8 mouse cellular contexts compared by ENCODE assay signal in genomic region chr13:60480731-60481431, GRCm38 (mm10).
DNase-seq lines count a peak whose midpoint lies in the region; ATAC-seq and TF ChIP-seq lines count a peak whose summit lies in the region.

No protein-coding gene starts in this region.

- no peak for ATAC-seq in embryonic facial prominence, embryonic 15.5 days (ENCODE audit: insufficient number of reproducible peaks, low FRiP score, low TSS enrichment, low read depth)
- ATAC-seq in intestine, embryonic 15.5 days = peak; percentile 66
- peak; percentile 54 for ATAC-seq in liver, postnatal 0 days
- ATAC-seq in stomach, postnatal 0 days (ENCODE audit: low FRiP score, low TSS enrichment) = peak; percentile 28; the same call in 1 of the 2 replicates

- H3K4me1 ChIP-seq in embryonic facial prominence, embryonic 15.5 days = peaks cover 21% of the 10 kb centered on the region
- peaks cover 21% of the 10 kb centered on the region for H3K4me1 ChIP-seq in intestine, embryonic 15.5 days (replicated peaks)
- peaks cover 11% of the 10 kb centered on the region for H3K4me1 ChIP-seq in liver, postnatal 0 days (ENCODE audit: insufficient read depth)
- no peaks in the 10 kb centered on the region; the same call in 1 of the 2 replicates for H3K4me1 ChIP-seq in stomach, postnatal 0 days (replicated peaks; ENCODE audit: control insufficient read depth, insufficient read depth)

- no peak overlapping the region for H3K9ac ChIP-seq in embryonic facial prominence, embryonic 15.5 days
- H3K9ac ChIP-seq in intestine, embryonic 15.5 days = peak overlapping the region; percentile 13; the same call in 1 of the 2 replicates
- H3K9ac ChIP-seq in liver, postnatal 0 days (replicated peaks) = peak overlapping the region; percentile 41
- H3K9ac ChIP-seq in stomach, postnatal 0 days (ENCODE audit: low read length) = no peak overlapping the region

- peak overlapping the region; percentile 58 for H3K4me2 ChIP-seq in embryonic facial prominence, embryonic 15.5 days (replicated peaks)
- peak overlapping the region; percentile 59 for H3K4me2 ChIP-seq in intestine, embryonic 15.5 days (replicated peaks)
- peak overlapping the region; percentile 69 for H3K4me2 ChIP-seq in liver, postnatal 0 days (ENCODE audit: low read depth, low read length)
- peak overlapping the region; percentile 56 for H3K4me2 ChIP-seq in stomach, postnatal 0 days (replicated peaks; ENCODE audit: low read depth)

- no peaks in the 10 kb centered on the region for H3K9me3 ChIP-seq in embryonic facial prominence, embryonic 15.5 days (replicated peaks)
- no peaks in the 10 kb centered on the region for H3K9me3 ChIP-seq in intestine, embryonic 15.5 days
- no peaks in the 10 kb centered on the region for H3K9me3 ChIP-seq in liver, postnatal 0 days (ENCODE audit: low read length)
- H3K9me3 ChIP-seq in stomach, postnatal 0 days (ENCODE audit: control insufficient read depth, low read length) = no peaks in the 10 kb centered on the region

- no peak for TF ChIP-seq CTCF in liver, postnatal 0 days (IDR thresholded peaks at IDR 0.05; ENCODE audit: low read depth)
- no peak for TF ChIP-seq CTCF in stomach, postnatal 0 days (IDR thresholded peaks at IDR 0.05; ENCODE audit: low read depth)

- peak overlapping the region; percentile 16 for H3K4me3 ChIP-seq in embryonic facial prominence, embryonic 15.5 days (replicated peaks)
- H3K4me3 ChIP-seq in intestine, embryonic 15.5 days (replicated peaks) = peak overlapping the region; percentile 20
- H3K4me3 ChIP-seq in liver, postnatal 0 days (ENCODE audit: low read depth, low read length) = peak overlapping the region; percentile 40
- H3K4me3 ChIP-seq in stomach, postnatal 0 days (ENCODE audit: low read depth, low read length) = peak overlapping the region; percentile 6; the same call in 1 of the 2 replicates

- no peak for TF ChIP-seq EP300 in liver, postnatal 0 days (IDR thresholded peaks at IDR 0.05; ENCODE audit: low read depth)
- no peak for TF ChIP-seq EP300 in stomach, postnatal 0 days (optimal IDR thresholded peaks at IDR 0.05)

- DNase-seq in adrenal gland, postnatal 14 days = peak; percentile 17
- no peak for DNase-seq in adrenal gland, postnatal 4 days (ENCODE audit: low spot score in 2 of 2)
- DNase-seq in liver, postnatal 0 days = peak; percentile 30
- peak; percentile 46 for DNase-seq in stomach, postnatal 0 days (ENCODE audit: low spot score)
- DNase-seq in spleen, adult 18-20 months = no peak
- no peak for DNase-seq in cerebellum, adult 9-11 months

- no peak overlapping the region for H3K27ac ChIP-seq in embryonic facial prominence, embryonic 15.5 days (replicated peaks)
- H3K27ac ChIP-seq in intestine, embryonic 15.5 days = peak overlapping the region; percentile 51
- peak overlapping the region; percentile 69 for H3K27ac ChIP-seq in liver, postnatal 0 days (ENCODE audit: low read depth)
- H3K27ac ChIP-seq in stomach, postnatal 0 days (replicated peaks) = peak overlapping the region; percentile 70; the same call in 1 of the 2 replicates

- H3K27me3 ChIP-seq in embryonic facial prominence, embryonic 15.5 days = no peaks in the 10 kb centered on the region
- no peaks in the 10 kb centered on the region for H3K27me3 ChIP-seq in intestine, embryonic 15.5 days (replicated peaks)
- H3K27me3 ChIP-seq in liver, postnatal 0 days (ENCODE audit: insufficient read depth, low read length) = no peaks in the 10 kb centered on the region
- H3K27me3 ChIP-seq in stomach, postnatal 0 days (ENCODE audit: control insufficient read depth, insufficient read depth, low read length) = no peaks in the 10 kb centered on the region

- H3K36me3 ChIP-seq in embryonic facial prominence, embryonic 15.5 days = no peaks in the 10 kb centered on the region
- no peaks in the 10 kb centered on the region for H3K36me3 ChIP-seq in intestine, embryonic 15.5 days
- H3K36me3 ChIP-seq in liver, postnatal 0 days (replicated peaks; ENCODE audit: insufficient read depth, low read length) = no peaks in the 10 kb centered on the region
- no peaks in the 10 kb centered on the region for H3K36me3 ChIP-seq in stomach, postnatal 0 days (ENCODE audit: control insufficient read depth, insufficient read depth, low read length)

- 5% methylated on average over 21 of the region's 21 CpGs for WGBS in embryonic facial prominence, embryonic 15.5 days
- 7% methylated on average over 21 of the region's 21 CpGs for WGBS in intestine, embryonic 15.5 days
- WGBS in liver, postnatal 0 days (ENCODE audit: insufficient replicate concordance) = 8% methylated on average over 21 of the region's 21 CpGs
- WGBS in stomach, postnatal 0 days = 6% methylated on average over 21 of the region's 21 CpGs

Comparison
In these comparisons a context has a peak if more than half of its experiments do, and no peak if none do; other contexts are left out.
1. DNase-seq: peak in adrenal gland, postnatal 14 days (single experiment), liver, postnatal 0 days (single experiment) and stomach, postnatal 0 days (single experiment); none in adrenal gland, postnatal 4 days (0 of 2), spleen, adult 18-20 months (0 of 2) and cerebellum, adult 9-11 months (single experiment).
2. H3K9ac ChIP-seq: peak in intestine, embryonic 15.5 days (single experiment) and liver, postnatal 0 days (single experiment); none in embryonic facial prominence, embryonic 15.5 days (single experiment) and stomach, postnatal 0 days (single experiment).
3. Peak in every context shown above with its lines, with median percentiles within 50 percentile points of each other: H3K4me2 ChIP-seq and H3K4me3 ChIP-seq.